Mouse (Mus musculus): ENCODE data around the gene Slc17a2.

Gene Slc17a2

DNA sequence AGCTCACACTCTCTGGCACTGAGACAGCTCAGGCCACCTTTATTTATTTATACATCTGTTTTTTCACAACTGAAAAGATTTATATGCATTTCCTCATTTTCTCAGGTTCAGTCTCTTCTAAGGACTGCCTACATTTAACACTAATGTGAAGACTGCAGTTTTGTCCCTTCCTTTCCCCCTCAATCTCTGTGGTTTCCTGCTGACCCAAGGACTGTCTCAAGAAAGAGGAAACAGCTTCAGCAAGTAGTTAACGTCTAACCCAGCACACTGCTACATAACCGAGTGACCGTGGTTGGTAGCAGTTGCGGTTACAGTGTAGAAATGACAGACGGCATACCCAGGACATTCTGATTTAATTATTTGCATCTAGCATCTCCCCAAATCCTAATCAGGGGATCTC, 7.4 kb upstream of the Slc17a2 start:
- peak; percentile 87 for DNase-seq

DNA sequence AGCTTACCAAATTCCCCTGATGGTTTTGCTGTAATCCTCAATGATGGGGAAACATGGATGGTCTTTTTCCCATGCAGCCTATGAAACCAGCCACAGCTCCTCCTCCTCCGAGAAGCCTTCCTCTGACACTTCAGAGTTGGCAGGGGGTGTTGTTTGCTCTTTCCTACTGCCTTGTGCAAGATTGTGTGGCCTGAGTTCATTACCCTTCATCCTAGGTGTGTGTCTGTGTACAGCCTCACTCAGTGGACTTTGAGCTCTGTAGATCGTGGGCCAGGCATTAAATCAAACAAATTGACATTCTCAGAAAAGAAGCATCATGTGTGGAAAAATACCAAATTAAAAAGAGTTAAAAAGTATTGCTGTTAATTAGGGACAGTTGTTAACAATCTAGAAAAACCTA, 2.3 kb upstream of the Slc17a2 start:
- no peak for DNase-seq

DNA sequence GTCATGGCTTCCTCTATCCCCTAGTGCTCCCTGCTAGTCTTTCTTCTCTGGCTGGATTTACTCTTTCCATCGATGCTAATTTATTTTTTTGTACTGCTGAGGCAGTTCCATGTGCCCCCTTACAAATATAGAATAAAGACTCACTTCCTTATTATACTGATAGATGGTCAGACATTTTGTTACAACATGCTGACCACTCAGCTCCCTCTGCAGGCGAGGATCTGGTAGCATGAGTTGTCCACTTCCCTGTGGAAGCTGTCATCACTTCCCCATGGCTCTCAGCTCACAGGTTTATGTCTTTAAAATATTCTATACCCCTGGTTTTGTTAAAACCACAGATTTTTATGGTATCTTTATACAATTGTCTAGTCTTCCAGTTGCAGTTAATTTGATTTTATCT, 9.4 kb downstream of the Slc17a2 start:
- DNase-seq, result no peak

DNA sequence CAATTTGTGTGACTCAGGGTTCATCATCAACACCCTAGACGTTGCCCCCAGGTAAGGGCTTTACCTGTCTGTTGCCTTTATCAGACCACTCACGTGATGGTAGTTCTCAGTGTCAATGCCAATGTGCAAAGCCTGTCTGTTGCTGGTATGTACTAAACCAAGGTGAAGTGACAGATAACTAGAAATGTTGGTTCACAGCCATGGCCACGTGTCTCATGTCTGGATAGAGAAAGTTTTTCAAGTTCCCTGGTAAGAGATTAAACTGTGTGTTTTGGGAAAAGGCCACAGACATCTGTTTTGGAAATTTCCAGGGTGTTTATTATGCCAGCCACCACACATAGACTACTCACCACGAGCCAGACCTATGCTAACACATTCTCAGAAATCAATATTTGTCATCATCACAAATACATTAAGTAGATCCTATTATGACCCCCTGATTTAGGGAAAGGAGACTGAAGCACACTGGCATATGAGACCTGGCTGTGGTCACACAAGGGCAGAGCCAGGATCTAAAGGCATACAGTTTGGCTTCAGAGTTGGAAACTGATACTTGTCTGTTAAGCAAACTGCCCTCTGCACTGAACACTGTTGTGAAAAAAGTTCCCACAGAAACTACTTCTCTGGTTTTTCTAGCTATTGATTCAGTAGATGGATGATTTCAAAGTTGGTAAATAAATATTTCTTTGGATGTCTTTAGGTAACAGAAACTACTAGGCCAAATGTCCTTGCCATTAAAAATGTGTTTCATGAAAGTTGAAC, 13.6 kb downstream of the Slc17a2 start:
- no peak for DNase-seq

DNA sequence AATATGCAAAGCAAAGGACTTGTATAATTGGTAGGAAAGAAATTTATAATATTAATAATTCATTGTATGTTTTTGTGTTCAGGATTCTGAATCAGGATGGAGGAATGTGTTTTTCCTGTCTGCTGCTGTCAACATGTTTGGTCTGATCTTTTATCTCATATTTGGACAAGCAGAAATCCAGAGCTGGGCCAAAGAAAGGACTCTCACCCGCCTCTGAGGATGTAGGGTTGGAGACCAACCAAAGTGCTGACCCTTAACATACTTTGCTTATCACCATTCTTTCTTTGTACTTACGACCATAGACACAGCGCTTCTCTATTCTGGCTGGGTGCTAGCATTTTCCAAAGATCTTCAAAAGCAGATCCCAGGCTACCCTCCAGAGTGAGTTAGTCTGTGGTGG, 15.4 kb downstream of the Slc17a2 start:
- DNase-seq, result no peak

DNA sequence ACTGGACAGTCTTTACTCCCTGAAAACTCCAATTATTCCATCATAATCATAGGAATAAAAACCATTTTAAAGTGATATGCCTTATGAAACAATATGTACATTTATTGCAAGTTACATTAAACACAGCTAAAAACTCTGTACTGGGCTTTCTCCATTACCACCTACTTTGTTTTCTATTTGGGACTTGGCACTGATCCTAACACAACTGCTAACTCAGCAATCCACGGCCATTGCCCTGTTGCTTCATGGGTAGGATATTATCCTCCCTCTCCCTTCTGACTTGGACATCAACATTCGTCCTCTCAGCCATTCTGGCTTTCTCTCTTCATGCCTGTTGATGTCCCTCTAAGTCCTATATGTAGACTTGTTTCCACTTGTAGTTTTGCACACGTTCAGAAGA, 19.8 kb downstream of the Slc17a2 start:
- DNase-seq, result peak; percentile 1

DNA sequence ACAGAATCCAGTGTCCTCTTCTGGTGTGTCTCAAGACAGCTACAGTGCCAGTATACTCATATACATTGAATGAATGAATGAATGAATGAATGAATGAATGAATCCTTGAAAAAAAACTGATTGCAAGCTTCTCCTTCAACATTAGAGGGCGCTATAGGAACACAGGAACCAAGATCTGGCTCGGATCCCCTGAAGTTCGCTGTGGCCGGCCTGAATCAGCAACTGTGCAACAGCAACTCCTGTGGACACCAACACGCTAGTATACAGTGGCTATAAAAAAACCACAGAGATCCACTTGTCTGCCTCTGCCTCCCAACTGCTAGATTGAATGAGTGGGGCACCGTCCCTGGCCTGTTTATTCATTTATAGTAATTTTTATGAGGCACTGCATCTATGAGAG, 26.3 kb downstream of the Slc17a2 start:
- DNase-seq, result no peak

DNA sequence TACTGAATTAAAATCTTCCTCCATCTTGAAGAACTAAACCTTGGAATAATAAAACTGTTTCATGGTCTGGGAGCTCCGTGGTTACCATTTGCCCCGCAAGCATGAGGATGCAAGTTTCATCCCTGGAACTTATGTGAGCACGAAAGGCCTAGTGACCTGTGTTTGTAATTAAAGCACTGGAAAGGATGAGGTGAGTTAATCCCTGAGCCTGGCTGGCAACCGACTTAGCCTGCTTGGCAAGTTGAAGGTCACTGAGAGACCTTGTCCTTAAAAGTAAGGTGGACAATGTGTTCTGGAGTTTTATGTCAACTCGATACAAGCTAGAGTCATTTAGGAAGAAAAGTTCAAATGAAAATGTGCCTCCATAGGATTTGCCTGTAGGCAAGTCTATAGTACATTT, 28.0 kb downstream of the Slc17a2 start:
- DNase-seq, result no peak

DNA sequence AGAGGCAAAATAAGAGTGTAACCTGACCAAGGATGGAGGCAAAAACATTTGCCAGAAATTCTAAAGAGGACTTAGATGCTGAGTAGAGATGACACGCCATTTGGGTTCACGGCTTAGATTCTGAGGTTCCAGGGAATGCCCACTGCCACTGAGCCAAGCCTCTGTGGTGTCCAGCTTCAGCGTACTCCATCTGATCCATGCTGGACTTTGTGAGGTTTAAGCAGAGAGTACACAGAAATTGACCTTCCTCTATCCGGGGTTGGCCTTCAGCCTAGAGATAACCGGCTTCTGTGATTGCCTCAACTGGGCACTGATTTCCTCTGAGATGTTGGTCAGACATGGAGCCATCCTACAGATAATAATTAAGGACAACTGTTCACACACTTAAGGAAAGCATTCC, 29.8 kb downstream of the Slc17a2 start:
- DNase-seq, result no peak

DNA sequence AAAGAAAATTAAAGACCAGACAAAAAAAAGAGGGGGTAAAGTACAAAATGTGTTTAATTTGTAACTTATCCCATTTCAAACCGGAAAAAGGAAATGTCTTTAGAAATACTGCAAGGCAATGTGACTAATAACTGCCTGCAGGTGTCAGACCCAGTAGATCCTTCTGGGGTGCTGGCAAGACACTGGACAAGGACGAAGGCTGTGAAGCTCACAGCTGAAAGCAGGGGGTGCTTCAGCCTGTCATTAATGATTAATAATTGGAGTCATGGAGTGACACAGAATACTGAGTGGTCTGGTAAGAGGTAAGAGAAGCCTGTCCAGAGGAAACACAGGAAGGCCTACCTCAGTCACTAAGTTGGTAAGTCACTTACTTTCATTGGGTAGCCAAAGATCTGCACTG, 32.5 kb downstream of the Slc17a2 start, which contains the start of gene Slc17a3:
TSS of gene Slc17a3 (plus strand) at position 127 of the 400 bp plus-strand sequence.
- DNase-seq, result peak; percentile 64

DNA sequence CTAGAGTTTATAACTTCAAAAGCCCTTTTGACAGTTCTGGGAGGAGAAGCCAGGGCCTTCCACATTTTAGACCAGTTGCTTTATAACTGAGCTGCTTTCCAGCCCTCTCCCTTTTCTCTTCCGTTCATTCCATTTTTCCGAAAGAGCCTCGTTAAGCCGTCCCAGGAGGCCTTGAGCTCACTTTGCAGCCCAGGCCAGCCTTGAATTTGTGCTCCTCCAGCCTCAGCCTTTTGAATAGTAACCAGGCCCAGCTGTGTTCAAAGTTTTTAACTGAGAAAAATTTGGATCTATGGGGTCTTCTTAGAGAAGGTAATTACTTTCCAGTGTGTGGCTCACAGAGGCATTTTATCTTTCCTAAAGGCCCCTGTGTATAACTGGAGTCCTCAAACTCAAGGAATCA, 39.1 kb downstream of the Slc17a2 start:
- peak; percentile 62 for DNase-seq

DNA sequence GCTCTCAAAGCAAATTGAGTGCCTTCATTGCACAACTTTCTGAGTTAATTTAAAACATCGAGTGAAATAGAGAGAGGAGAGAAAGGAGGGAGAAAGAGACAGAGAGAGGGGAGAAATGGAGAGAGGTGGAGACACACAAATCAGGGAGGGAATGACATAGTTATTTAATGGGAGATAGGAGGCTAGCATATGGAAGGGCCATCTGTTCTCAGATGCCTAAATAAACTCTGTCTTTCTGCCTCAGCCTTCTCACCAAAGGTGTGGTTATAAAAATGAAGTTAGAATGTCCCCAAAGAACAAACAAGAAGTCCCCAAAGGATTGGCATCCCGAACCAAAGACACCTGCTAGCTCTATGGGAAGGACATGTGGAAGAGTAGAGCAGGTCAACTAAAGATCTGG, 42.5 kb downstream of the Slc17a2 start:
- no peak for DNase-seq

DNA sequence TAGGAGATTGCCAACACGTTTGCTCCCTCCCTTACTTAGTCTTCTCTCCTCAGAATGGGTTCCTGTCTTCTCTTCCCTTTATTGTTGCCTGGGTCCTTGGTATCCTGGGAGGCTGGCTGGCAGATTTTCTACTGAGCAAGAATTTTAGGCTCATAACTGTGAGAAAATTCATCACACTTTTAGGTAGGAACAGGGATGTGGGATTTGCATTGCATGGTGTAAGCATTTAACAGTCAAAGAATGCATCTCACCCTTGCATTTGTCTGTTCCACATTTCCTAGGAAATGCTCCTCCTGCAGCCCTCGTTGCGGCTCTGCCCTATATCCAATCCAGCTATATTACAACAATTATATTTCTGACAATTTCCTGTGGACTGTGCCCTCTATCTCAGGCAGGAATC, 49.6 kb downstream of the Slc17a2 start:
- DNase-seq, result no peak

DNA sequence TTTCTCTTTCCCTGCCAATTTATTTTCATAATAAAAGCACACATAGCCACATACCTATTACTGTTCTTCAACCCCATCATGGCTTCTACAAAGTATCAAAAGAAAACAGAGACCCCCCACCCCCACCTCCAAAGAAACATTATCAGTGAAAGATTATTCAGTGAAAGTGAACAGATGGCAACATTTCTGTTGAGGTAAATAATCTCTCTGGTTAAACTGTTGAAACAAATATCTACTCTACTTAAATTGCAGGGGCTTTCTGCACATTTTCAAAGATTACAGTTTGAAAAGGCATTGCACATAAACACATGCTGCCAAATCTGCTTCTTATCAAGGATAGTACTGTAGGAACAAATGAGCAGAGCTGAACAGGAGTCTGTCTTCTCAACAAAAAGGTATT, 55.0 kb downstream of the Slc17a2 start:
- DNase-seq, result no peak

DNA sequence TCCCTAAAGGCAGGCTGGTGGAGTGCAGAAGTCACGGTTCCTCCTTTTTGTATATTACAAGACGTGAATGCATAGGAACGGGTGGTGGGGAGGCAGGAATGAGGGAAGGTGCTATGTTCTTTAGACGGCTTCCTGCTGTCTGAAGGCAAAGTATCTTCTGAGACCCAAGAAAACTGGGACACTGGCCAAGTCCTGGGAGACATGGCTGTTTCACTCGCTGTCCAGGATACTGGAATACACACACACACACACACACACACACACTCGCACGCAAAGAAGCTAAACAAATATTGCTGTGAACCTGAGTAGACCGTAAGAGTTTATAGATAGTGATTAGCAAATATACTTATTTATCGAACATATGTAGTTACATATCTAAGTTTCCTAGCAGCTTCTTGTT, 57.9 kb downstream of the Slc17a2 start:
- no peak for DNase-seq

DNA sequence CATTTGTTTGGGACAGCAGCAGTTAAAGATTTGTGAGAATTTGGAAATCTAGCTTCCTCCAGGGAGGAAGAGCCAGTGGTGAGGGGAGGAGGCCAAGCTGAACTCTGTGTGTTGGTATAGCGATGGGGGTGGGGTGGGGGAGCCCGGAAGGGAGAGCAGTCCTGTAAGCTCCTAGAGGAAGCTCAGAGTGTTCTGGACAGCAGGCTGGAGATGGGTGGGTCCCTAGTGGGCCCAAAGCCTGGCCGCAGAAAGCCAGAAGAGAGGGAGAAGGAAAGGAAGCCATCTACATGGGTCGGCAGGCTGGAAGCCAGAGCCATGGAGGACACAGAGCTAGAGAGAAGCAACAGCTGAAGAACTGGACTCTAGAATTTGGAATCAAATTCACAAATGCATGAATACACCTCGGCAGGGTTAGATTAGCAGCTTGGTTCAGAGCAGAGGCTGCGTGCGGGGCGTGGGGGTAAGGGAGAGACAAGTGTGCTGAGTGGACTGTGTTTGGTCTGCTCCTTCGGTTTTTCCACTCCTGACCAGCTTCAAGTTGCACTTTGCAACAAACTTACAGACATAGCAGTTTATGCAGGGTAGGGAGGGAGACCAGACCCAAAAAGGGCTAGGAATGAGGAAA, 59.4 kb downstream of the Slc17a2 start:
- peak; percentile 90 for DNase-seq

DNA sequence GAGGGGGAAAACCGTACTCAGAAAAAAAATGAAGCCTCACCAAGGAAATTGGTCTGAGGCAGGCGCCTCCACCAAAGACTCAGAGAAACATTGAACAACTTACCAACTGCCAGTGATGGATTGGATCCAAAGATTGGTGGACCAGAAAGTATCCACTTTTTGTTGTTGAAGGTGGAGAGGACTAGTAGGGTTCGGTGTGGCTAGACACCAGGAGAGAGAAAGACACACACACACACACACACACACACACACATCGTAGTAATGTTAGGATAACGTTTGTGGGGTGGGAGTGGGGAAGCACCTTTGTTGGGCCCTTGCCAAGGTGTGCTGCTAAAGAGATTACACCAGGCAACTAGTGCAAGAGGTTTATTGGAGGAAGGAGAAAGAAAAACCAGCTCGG, 60.2 kb downstream of the Slc17a2 start:
- DNase-seq, result no peak

DNA sequence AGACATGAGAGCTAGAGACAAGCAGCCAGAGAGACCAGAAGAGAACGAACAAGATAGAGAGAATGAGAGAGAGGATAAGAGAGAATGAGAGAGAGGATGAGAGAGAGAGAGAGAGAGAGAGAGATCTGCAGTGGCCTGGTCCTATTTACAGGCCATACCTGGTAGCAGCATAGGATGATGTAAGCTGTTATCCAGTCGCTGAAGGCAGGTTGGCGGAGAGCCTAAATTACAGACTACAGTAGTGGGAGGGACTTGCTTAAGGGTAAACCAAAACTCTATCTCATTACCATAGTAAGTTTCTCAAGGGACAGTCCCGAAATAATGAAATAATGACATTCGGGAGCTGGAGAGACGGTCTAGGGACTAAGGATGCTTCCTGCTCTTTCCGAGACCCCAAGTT, 60.6 kb downstream of the Slc17a2 start, which contains the start of gene Slc17a1:
TSS of gene Slc17a1 (plus strand) at position 346 of the 400 bp plus-strand sequence.
- no peak for DNase-seq

DNA sequence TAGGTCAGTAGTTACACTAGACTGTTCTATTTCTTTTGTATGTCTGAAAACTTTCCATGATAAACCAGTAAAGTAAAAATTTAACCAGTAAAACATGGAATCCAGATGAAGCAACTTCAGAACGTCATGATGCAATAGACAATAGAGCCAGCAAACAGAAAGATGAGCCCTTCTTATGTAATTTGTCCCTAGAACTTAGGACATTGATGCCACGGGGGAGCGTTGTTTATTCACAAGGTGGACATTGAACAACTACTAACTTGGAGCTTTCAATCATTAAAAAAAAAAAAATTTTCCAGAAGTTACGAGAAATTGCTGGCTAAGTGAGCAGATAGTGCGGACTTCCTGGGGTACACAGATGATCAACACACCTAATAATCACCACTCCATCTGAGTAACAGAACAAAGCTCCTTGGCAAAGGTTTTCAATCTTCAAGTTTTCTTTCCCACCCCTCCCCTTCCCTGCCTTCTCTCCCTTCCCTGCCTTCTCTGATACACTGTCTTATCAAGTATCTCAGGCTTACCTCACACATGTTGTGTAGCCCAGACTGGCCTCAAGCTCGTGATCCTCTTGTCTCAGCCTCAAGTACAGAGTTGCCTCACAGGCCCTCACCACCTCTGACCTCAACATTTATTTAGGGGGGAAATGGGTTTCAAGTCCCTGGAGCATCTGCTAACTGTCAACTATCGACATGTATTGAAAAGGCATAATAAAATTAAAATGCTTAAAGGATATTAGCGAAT, 62.2 kb downstream of the Slc17a2 start:
- no peak for DNase-seq

DNA sequence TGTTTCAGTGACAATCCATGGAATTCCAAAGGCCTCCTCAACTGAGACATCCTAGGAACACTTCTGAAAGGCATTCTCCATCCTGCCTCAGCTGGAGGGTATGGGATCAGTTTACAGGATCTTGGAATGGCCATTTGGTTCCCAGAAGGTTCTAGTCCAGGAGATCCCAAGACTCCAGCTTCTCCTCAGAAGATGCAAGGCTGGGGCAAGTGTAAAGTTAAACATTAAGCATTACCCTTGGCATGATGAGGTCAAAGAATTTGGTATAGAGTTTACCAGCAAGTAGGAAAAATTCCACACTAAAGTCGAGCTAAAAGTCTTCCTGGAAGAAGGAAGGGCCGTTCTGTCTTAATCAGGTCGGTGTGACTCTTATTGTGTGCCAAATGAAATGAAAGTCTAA, 63.2 kb downstream of the Slc17a2 start:
- no peak for DNase-seq

DNA sequence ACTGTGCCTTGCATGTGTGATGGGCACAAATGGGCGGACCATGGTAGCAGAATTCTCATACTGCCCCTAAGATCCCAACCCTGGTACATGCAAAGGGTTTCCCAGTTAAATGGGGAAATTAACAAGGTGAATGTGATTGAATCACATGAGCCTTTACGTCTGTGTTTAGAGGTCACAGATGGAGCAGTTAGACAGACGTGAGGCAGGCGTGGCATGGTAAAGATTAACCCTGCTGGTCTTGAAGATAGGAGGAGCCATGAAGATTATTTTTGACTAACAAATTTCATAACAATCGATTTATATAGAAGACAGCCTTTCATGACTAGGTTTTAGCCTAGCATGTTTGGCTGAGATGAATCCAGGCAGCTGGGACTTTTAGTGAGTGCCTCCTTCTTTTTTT, 66.3 kb downstream of the Slc17a2 start:
- no peak for DNase-seq
